Mouse (Mus musculus) limb, embryonic 13.5 days (tissue): ENCODE measurements around the gene Eid2b. TPM values are rescaled to one million over a fixed set of nuclear protein-coding genes. Genes with fewer than 3 reads are reported as not detected.

Experiments used
- ATAC-seq: fragments of 200-750 bp; cut with Nextera tagmentation; 2 replicates; pipeline ENCODE4 v1.8.0; 2017; ENCODE audit warnings: low read depth, moderate number of reproducible peaks, moderate TSS enrichment; ENCODE audit not compliant: low FRiP score
- H3K27ac ChIP-seq: fragments of 300-500 bp; sonication (generic); 2 replicates; pipeline ENCODE4 v1.5.1; 2015; ENCODE audit warnings: inconsistent platforms, mild to moderate bottlenecking, moderate library complexity
- H3K27me3 ChIP-seq: fragments of 300-500 bp; sonication (generic); 2 replicates; pipeline ENCODE4 v1.6.1; 2015; ENCODE audit warnings: mild to moderate bottlenecking, inconsistent platforms
- H3K36me3 ChIP-seq: fragments of 300-500 bp; sonication (generic); 2 replicates; pipeline ENCODE4 v1.6.1; 2015; ENCODE audit warnings: inconsistent platforms, mild to moderate bottlenecking, moderate library complexity
- H3K4me1 ChIP-seq: fragments of 300-500 bp; sonication (generic); 2 replicates; pipeline ENCODE4 v1.6.1; 2015; ENCODE audit warnings: inconsistent platforms
- H3K4me2 ChIP-seq: fragments of 300-500 bp; sonication (generic); replicated peaks from 2 replicates; pipeline ENCODE4 v1.6.1; 2015; ENCODE audit warnings: inconsistent platforms, mild to moderate bottlenecking, moderate library complexity
- H3K4me3 ChIP-seq: fragments of 300-500 bp; sonication (generic); 2 replicates; pipeline ENCODE4 v1.5.1; 2015; ENCODE audit warnings: moderate library complexity, mild to moderate bottlenecking, inconsistent platforms
- H3K9ac ChIP-seq: fragments of 300-500 bp; sonication (generic); 2 replicates; pipeline ENCODE4 v1.6.1; 2015; ENCODE audit warnings: mild to moderate bottlenecking, inconsistent platforms
- H3K9me3 ChIP-seq: fragments of 300-500 bp; sonication (generic); 2 replicates; pipeline ENCODE4 v1.6.1; 2016; ENCODE audit warnings: inconsistent platforms
- WGBS: fragments of 180-500 bp; shearing (Covaris S2); methylation state at CpG from one replicate; pipeline ENCODE4 v1.1.7; 2015; 5-methylcytosine and 5-hydroxymethylcytosine counted together
- polyA plus RNA-seq: library from polyadenylated mRNA; unstranded; fragments of >200 nt; fragmentation: Nextera tagmentation; extraction: Ambion mirVana; gene quantifications from 2 replicates; pipeline ENCODE4 v1.2.1, GENCODE M21; 2015

The Eid2b gene
- polyA plus RNA-seq, 1 experiment from 2014 or later: 16.6 TPM

DNA sequence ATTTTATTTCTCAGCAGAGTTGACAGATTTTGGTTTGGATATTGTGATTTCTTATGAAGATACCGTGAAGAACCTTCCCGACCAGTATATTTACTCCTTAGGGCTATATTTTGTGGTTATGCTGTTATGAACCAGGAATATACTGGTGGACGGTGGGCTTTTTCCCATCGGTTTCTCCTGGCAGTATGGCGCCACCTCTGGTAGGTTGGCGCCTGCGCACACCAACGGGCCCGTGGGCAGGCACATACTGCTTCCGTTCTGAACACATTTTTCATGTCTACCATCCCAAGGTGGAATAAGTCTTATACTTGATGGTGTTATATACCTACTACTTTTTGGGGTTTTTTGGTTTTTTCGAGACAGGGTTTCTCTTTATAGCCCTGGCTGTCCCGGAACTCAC is 8.2 kb upstream of the Eid2b start:
- 95% methylated on average over 12 of the region's 12 CpGs for WGBS
- H3K4me2 ChIP-seq: peak overlapping the region; percentile 82

DNA sequence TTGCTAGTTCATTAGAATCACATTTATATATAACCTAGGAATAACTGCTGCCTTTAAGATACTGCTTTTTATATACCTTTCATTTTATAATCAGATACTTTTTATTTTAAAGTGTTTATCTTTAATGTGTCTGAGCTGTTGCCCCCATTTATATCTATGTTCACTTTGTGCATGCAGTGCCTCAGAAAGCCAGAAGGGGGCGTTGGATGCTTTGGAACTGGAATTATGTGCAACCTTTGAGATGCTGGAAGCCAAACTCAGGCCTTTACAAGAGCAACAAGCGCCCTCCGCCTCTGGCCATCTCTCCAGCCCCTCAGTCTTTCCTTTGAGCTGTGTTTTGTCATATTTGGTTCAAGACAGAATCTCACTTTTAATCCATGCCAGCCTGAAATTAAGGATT is 5.8 kb upstream of the Eid2b start:
- Histone ChIP-seq H3K27me3 (no peaks in the 10 kb centered on the region), H3K36me3 (peaks cover 38% of the 10 kb centered on the region), H3K4me2 (no peak overlapping the region), H3K9ac (no peak overlapping the region), H3K27ac (no peak overlapping the region), H3K4me3 (no peak overlapping the region), H3K4me1 (peaks cover 12% of the 10 kb centered on the region), H3K9me3 (no peaks in the 10 kb centered on the region)
- no peak for ATAC-seq
- 70% methylated on average over 3 of the region's 3 CpGs for WGBS

More for the DNA sequence above, 8.2 kb upstream of the Eid2b start:
- Histone ChIP-seq H3K4me1 (peaks cover 12% of the 10 kb centered on the region), H3K4me3 (peak overlapping the region; percentile 95; the same call in 1 of the 2 replicates), H3K27me3 (no peaks in the 10 kb centered on the region), H3K9me3 (no peaks in the 10 kb centered on the region), H3K27ac (no peak overlapping the region), H3K36me3 (peaks cover 38% of the 10 kb centered on the region), H3K9ac (no peak overlapping the region)
- ATAC-seq: no peak

DNA sequence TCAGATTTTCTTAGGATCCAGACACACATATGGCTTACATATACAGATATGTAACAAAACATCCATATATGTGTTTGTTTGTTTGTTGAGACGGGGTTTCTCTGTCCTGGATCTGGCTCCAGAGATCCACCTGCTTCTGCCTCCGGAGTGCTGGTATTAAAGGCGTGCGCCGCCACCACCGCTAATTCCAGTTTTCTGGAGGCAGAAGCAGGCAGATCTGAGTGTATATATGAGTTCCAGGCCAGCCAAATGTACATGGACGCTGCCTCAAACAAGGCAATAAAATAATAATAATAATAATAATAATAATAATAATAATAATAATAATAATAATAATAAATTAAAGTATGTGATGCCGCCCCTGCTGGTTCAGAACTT is 313 bp upstream of the Eid2b start:
- Histone ChIP-seq H3K36me3 (peaks cover 12% of the 10 kb centered on the region), H3K9me3 (no peaks in the 10 kb centered on the region), H3K4me3 (no peak overlapping the region), H3K4me2 (no peak overlapping the region), H3K9ac (no peak overlapping the region), H3K4me1 (peaks cover 7% of the 10 kb centered on the region), H3K27ac (no peak overlapping the region), H3K27me3 (no peaks in the 10 kb centered on the region)
- no peak for ATAC-seq
- 57% methylated on average over 8 of the region's 8 CpGs for WGBS

DNA sequence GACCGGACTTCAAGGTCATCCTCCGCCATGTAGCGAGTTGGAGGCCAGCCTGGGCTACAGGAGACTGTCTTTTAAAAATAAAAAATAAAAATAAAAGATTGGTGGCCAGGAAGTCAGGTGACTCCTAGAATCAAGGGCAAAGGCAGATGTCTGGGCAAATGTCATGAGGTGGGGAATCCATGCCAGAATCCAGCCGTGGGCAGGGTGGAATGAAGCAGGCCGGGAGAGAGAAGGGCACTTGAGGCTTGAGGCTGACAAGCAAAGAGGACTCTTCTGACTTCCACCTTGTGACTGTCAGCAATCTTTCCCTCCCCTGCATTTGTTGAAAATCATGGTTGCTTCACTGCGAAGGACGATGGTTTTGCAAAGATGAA is 727 bp downstream of the Eid2b start:
- no peaks in the 10 kb centered on the region for H3K9me3 ChIP-seq
- peaks cover 2% of the 10 kb centered on the region for H3K36me3 ChIP-seq
- ATAC-seq: no peak
- H3K4me1 ChIP-seq: peaks cover 7% of the 10 kb centered on the region
- H3K9ac ChIP-seq: peak overlapping the region; percentile 90
- WGBS: 89% methylated on average over 7 of the region's 7 CpGs
- no peaks in the 10 kb centered on the region for H3K27me3 ChIP-seq
- H3K27ac ChIP-seq: no peak overlapping the region
- peak overlapping the region; percentile 83 for H3K4me2 ChIP-seq
- H3K4me3 ChIP-seq: peak overlapping the region; percentile 70

DNA sequence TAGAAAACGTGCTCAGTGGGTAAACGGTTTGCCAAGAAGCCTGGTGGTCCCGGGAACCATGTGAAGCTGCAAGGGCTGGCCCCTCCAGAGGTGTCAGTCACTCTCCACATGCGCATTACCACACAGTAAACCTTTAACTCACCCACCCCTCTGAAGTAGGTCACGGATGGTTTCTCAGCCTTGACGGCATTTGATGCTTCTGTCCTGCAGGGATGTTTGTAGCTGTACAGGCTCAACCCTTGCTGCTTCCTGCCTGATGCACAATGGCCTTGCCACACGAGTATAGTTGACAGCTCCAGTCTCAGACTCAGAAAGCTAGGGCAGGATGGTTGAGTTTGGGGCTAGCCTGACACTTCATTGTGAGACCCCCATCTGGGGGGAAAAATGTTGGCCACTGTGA is 3.1 kb downstream of the Eid2b start:
- no peaks in the 10 kb centered on the region for H3K9me3 ChIP-seq
- H3K4me1 ChIP-seq: peaks cover 7% of the 10 kb centered on the region
- no peak overlapping the region for H3K4me3 ChIP-seq
- no peaks in the 10 kb centered on the region for H3K36me3 ChIP-seq
- no peak overlapping the region for H3K4me2 ChIP-seq
- no peak for ATAC-seq
- no peak overlapping the region for H3K9ac ChIP-seq
- WGBS: 77% methylated on average over 7 of the region's 7 CpGs
- H3K27ac ChIP-seq: no peak overlapping the region
- H3K27me3 ChIP-seq: no peaks in the 10 kb centered on the region

DNA sequence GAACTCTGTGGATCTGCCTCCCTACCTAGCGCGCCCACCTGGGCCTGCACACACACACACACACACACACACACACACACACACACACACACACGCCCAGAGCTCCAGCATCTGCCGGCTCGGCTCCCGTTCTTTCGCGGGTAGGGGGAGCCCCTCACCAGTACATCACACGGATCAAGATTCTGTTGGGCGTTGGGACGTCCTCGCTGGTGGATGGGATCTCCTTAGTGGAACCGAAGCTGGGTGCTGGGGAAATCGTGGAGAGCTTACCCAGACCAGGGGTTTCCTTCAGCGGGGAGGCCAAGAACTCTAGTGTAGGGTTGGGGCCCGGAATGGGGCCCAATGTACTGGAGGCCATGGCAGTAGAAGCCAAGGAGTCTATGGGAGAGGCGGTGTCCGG is 12.6 kb downstream of the Eid2b start:
- Histone ChIP-seq H3K4me1 (peaks cover 14% of the 10 kb centered on the region; the same call in 1 of the 2 replicates), H3K9me3 (peaks cover 4% of the 10 kb centered on the region; the same call in 1 of the 2 replicates), H3K27me3 (peaks cover 87% of the 10 kb centered on the region), H3K27ac (no peak overlapping the region), H3K4me3 (peak overlapping the region; percentile 37), H3K9ac (peak overlapping the region; percentile 48), H3K4me2 (peak overlapping the region; percentile 60), H3K36me3 (no peaks in the 10 kb centered on the region)
- under 1% methylated on average over 17 of the region's 18 CpGs for WGBS
- ATAC-seq: no peak; the same call in 1 of the 2 replicates

DNA sequence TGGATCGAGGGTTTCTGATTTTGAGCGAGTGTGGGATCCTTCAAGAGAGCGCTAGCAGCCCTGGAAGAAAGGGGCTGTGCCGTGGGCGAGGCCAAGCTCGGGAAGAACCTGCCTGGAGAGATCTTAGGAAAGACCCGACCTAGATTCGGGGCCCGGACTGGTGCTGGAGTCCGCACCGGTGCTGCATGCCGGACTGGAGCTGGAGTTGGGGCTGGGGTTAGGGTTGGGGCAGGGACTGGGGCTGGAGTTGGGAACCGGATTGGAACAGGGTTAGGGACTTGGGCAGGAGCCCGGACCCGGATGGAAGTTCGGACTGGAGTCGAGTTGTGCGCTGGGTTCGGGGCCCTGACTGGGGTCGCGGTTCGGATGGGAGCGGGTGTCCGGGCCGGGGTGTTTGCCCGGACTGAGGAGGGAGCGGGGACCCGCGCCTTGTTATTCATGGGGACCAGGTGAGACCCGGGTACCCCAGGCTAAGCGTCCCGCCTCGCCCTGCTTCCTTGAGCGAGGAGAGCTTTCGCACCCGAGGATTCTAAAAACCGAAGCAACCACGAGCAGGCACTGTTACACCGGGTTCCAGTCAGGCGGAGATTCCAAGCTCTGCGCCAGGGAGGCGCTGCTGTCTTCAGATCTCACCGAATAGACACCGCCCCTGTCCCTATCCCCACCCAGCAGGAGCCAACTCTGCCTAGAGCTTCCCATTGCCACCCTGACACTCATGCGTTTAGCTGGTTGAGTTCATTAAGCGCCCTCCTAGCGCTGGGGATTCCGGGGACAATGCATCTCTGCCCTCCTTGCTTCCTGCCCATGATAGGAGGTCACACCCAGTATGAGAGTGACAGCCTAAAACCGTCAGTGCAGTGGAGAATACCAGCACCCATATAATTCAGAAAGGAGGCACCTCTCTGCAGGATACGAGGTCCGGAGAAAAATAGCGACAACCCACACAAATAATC is 13.4 kb downstream of the Eid2b start, which contains the start of gene Selenov:
Gene Selenov (minus strand): TSS at position 549 of the 953 bp plus-strand sequence.
- Histone ChIP-seq H3K9me3 (peaks cover 4% of the 10 kb centered on the region; the same call in 1 of the 2 replicates), H3K4me3 (peak within 1 kb of the TSS; percentile 37), H3K9ac (peak within 1 kb of the TSS; percentile 48), H3K4me2 (peak within 1 kb of the TSS; percentile 60), H3K36me3 (no peaks in the 10 kb centered on the region), H3K27me3 (peaks cover 94% of the 10 kb centered on the region), H3K4me1 (peaks cover 14% of the 10 kb centered on the region; the same call in 1 of the 2 replicates), H3K27ac (no peak within 1 kb of the TSS)
- peak; percentile 41; the same call in 1 of the 2 replicates for ATAC-seq
- WGBS: 1% methylated on average over 52 of the region's 52 CpGs

DNA sequence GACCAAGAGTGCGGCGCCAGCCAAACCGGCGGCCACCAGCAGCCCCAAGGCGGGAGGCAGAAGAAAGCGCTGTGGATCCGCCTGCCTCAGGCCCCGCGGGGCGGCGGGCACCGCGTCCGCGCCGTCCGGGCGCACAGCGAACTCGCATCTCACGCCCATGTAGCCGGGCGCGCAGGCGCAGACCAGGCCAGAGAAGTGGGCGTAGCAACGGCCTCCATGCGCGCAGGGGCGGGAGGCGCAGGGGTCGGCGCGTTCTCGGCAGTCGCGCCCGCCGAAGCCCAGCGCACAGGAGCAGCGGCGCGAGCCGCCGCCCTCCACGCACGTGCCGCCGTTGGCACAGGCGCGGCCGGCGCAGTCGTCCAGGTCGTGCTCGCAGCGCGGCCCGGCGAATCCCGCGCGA is 16.9 kb downstream of the Eid2b start:
- Histone ChIP-seq H3K27me3 (peaks cover 99% of the 10 kb centered on the region), H3K9ac (peak overlapping the region; percentile 67)
- peak; percentile 58; the same call in 1 of the 2 replicates for ATAC-seq

DNA sequence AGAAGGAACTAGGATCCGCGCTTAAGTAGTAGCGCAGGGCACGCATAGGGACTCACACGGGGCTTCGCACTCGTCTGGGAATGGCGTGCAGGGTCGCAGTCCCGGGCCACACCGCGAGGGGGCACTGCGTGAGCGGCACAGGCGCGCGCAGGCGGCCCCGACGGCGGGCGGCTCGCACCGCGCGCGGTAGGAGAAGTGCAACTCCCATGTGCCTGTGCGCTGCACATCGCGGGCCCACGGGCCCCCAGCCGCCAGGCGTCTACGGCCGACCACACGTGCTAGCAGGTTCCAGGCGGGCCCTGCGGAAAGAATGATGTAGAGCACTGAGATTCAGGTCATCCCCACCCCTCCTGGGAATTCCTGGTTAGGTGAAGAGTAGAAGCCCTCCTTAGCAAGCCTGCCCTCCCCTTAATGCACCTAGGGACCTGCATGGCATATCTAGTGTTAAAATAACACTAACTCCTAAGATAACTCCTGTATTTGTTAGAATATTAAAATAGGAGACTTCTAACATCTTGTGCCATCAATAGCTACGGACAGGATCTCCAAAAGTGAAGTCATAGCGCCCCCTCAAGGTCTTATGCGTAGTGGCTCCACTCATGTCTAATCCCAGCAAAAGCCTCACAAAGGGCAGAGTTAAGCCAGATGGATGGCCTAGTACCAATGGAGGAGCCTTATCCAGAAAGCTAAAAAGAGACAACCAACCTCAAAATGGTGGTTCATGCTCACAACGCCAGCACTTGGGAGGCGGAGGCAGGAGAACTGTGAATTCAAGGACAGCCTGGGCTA is 21.5 kb downstream of the Eid2b start:
- Histone ChIP-seq H3K36me3 (no peaks in the 10 kb centered on the region), H3K4me3 (no peak overlapping the region), H3K9me3 (no peaks in the 10 kb centered on the region), H3K27ac (no peak overlapping the region), H3K27me3 (peaks cover 87% of the 10 kb centered on the region), H3K4me2 (peak overlapping the region; percentile 46), H3K9ac (no peak overlapping the region), H3K4me1 (peaks cover 17% of the 10 kb centered on the region)
- 23% methylated on average over 43 of the region's 43 CpGs for WGBS
- no peak for ATAC-seq

More for the DNA sequence above, 16.9 kb downstream of the Eid2b start:
- 4% methylated on average over 60 of the region's 63 CpGs for WGBS
- Histone ChIP-seq H3K36me3 (no peaks in the 10 kb centered on the region), H3K4me2 (peak overlapping the region; percentile 82), H3K4me1 (peaks cover 14% of the 10 kb centered on the region; the same call in 1 of the 2 replicates), H3K27ac (no peak overlapping the region), H3K9me3 (no peaks in the 10 kb centered on the region), H3K4me3 (peak overlapping the region; percentile 53)

DNA sequence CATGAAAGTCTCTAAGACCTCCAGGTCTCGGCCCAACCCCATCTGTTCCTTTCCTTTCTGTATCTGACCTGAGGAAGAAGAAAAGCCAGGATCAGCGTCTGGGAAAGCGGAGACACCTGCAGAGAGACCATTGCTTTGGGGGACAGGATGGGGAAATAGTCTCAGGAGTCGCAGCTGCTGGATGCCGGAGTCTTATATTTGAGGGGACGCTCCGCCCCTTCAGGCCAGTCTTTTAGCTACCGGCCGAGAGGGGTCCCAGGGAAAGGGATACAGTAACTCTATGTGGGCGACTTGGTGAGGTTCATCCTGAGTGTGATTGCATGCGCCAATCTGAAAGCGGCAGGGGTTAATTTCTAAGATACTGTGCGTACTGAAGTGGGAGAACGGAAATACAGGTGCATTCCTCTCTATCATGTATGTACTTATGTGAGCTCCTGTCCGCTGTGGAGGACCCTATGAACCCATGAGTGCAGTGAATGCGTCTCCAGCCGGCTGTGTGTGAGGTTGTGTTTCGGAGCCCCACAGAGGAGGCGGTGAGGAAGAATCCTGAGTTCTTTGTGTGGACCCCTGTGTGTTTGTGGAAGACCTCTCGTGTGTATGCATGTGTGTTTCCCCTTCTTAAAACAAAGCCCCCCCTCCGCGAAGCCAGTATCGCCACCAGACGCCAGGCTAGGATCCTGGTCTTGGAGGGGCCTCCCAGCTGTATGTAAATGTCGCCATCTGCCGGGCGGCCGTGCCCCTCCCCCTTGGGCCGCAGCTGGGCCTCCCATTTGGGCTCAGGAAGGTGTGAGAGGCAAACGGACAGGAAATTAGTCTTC is 24.3 kb downstream of the Eid2b start, which contains the start of gene Dll3:
Gene Dll3 (minus strand): TSS at position 623 of the 818 bp plus-strand sequence.
- H3K9ac ChIP-seq: peak within 1 kb of the TSS; percentile 54
- peaks cover 23% of the 10 kb centered on the region for H3K36me3 ChIP-seq
- peak within 1 kb of the TSS; percentile 65 for H3K4me2 ChIP-seq
- peaks cover 60% of the 10 kb centered on the region for H3K27me3 ChIP-seq
- H3K9me3 ChIP-seq: no peaks in the 10 kb centered on the region
- peak within 1 kb of the TSS; percentile 38 for H3K4me3 ChIP-seq
- H3K4me1 ChIP-seq: peaks cover 17% of the 10 kb centered on the region
- no peak within 1 kb of the TSS for H3K27ac ChIP-seq
- WGBS: 1% methylated on average over 30 of the region's 30 CpGs
- peak; percentile 38; the same call in 1 of the 2 replicates for ATAC-seq

DNA sequence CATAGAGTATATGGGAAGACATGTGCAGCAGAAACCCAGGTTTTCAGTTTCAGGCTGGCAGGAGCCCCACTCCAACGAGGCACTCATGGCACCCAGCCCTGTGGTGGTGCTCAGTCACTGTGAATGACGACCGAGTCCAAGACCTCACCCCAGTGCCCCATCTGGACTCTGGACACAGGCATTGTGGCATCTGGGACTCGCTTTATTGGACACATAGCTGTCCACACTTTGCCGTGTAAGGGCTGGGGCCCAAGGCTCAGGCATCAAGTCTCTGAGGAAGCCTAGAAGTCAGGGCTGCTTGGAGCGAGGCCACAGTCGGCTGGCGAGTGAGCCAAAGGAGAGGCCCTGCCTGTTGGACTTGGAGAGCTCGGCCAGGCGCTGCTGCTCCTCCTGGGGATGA is 28.1 kb downstream of the Eid2b start:
- 91% methylated on average over 10 of the region's 10 CpGs for WGBS
- H3K4me3 ChIP-seq: no peak overlapping the region
- no peak overlapping the region for H3K4me2 ChIP-seq
- H3K9me3 ChIP-seq: no peaks in the 10 kb centered on the region
- no peak for ATAC-seq
- no peak overlapping the region for H3K9ac ChIP-seq
- peaks cover 26% of the 10 kb centered on the region for H3K4me1 ChIP-seq
- peaks cover 59% of the 10 kb centered on the region for H3K36me3 ChIP-seq
- H3K27me3 ChIP-seq: peaks cover 22% of the 10 kb centered on the region
- H3K27ac ChIP-seq: no peak overlapping the region
